Mouse (Mus musculus): ENCODE data around the gene Tmem268.

- TF ChIP-seq EP300 (IDR thresholded peaks at IDR 0.05) (no peak), CTCF (IDR thresholded peaks at IDR 0.05) (no peak)
Measured at GRCm38 (mm10) chr4:63567712-63568390, 9.3 kb downstream of the Tmem268 start.

All from lung, postnatal 0 days (tissue).